Mouse (Mus musculus): ENCODE results near the gene Ptprb. TPM values are rescaled to one million over a fixed set of nuclear protein-coding genes. Genes with fewer than 3 reads are reported as not detected.

Ptprb gene
- polyA plus RNA-seq, 1 experiment from 2014 or later = 1.8 TPM

GRCm38 (mm10) chr10:116397973-116398372 is 122.7 kb downstream of the Ptprb start:
- Histone ChIP-seq H3K27ac (replicated peaks; ENCODE audit: low read depth, low read length) (no peak overlapping the region), H3K4me1 (ENCODE audit: control insufficient read depth, insufficient read depth, low read length) (no peaks in the 10 kb centered on the region), H3K4me3 (ENCODE audit: low read depth, low read length) (no peak overlapping the region), H3K9ac (replicated peaks; ENCODE audit: low read length) (no peak overlapping the region), H3K36me3 (replicated peaks; ENCODE audit: control insufficient read depth, insufficient read depth, low read depth, low read length) (no peaks in the 10 kb centered on the region), H3K4me2 (ENCODE audit: low read depth, low read length) (peak overlapping the region; percentile 16; the same call in 1 of the 2 replicates), H3K9me3 (replicated peaks; ENCODE audit: control insufficient read depth, low read length) (no peaks in the 10 kb centered on the region), H3K27me3 (ENCODE audit: control insufficient read depth, insufficient read depth, low read length) (no peaks in the 10 kb centered on the region)
- ATAC-seq (replicated peaks; ENCODE audit: insufficient number of reproducible peaks, low FRiP score, low TSS enrichment, low read depth) (no peak), DNase-seq (ENCODE audit: low spot score) (no peak)
- 62% methylated on average over 12 of the region's 12 CpGs for WGBS

GRCm38 (mm10) chr10:116402742-116403425 is 127.6 kb downstream of the Ptprb start:
- H3K4me1 ChIP-seq (ENCODE audit: control insufficient read depth, insufficient read depth, low read length) = no peaks in the 10 kb centered on the region
- no peak for ATAC-seq (replicated peaks; ENCODE audit: insufficient number of reproducible peaks, low FRiP score, low TSS enrichment, low read depth)
- 88% methylated on average over 6 of the region's 6 CpGs for WGBS
- H3K9me3 ChIP-seq (replicated peaks; ENCODE audit: control insufficient read depth, low read length) = no peaks in the 10 kb centered on the region
- H3K4me3 ChIP-seq (ENCODE audit: low read depth, low read length) = no peak overlapping the region
- DNase-seq (ENCODE audit: low spot score) = no peak
- no peak overlapping the region for H3K4me2 ChIP-seq (ENCODE audit: low read depth, low read length)
- no peak overlapping the region for H3K27ac ChIP-seq (replicated peaks; ENCODE audit: low read depth, low read length)
- no peaks in the 10 kb centered on the region for H3K27me3 ChIP-seq (ENCODE audit: control insufficient read depth, insufficient read depth, low read length)
- no peak overlapping the region for H3K9ac ChIP-seq (replicated peaks; ENCODE audit: low read length)
- H3K36me3 ChIP-seq (replicated peaks; ENCODE audit: control insufficient read depth, insufficient read depth, low read depth, low read length) = no peaks in the 10 kb centered on the region

- no peak for ATAC-seq (replicated peaks; ENCODE audit: insufficient number of reproducible peaks, low FRiP score, low TSS enrichment, low read depth)
These were observed 128.4 kb downstream of the Ptprb start for GRCm38 (mm10) chr10:116403679-116404078.

GRCm38 (mm10) chr10:116405011-116405410 is 129.7 kb downstream of the Ptprb start:
- H3K27ac ChIP-seq (replicated peaks; ENCODE audit: low read depth, low read length) = no peak overlapping the region
- H3K4me3 ChIP-seq (ENCODE audit: low read depth, low read length) = no peak overlapping the region
- H3K36me3 ChIP-seq (replicated peaks; ENCODE audit: control insufficient read depth, insufficient read depth, low read depth, low read length) = no peaks in the 10 kb centered on the region
- no peaks in the 10 kb centered on the region for H3K27me3 ChIP-seq (ENCODE audit: control insufficient read depth, insufficient read depth, low read length)
- no peak overlapping the region for H3K9ac ChIP-seq (replicated peaks; ENCODE audit: low read length)
- ATAC-seq (replicated peaks; ENCODE audit: insufficient number of reproducible peaks, low FRiP score, low TSS enrichment, low read depth) (no peak), DNase-seq (ENCODE audit: low spot score) (no peak)
- no peak overlapping the region for H3K4me2 ChIP-seq (ENCODE audit: low read depth, low read length)
- H3K9me3 ChIP-seq (replicated peaks; ENCODE audit: control insufficient read depth, low read length) = no peaks in the 10 kb centered on the region
- H3K4me1 ChIP-seq (ENCODE audit: control insufficient read depth, insufficient read depth, low read length) = no peaks in the 10 kb centered on the region
- WGBS = 94% methylated on average over 6 of the region's 6 CpGs

More at GRCm38 (mm10) chr10:116403679-116404078, 128.4 kb downstream of the Ptprb start:
- Histone ChIP-seq H3K4me3 (ENCODE audit: low read depth, low read length) (no peak overlapping the region), H3K27me3 (ENCODE audit: control insufficient read depth, insufficient read depth, low read length) (no peaks in the 10 kb centered on the region), H3K4me1 (ENCODE audit: control insufficient read depth, insufficient read depth, low read length) (no peaks in the 10 kb centered on the region), H3K36me3 (replicated peaks; ENCODE audit: control insufficient read depth, insufficient read depth, low read depth, low read length) (no peaks in the 10 kb centered on the region), H3K9me3 (replicated peaks; ENCODE audit: control insufficient read depth, low read length) (no peaks in the 10 kb centered on the region), H3K4me2 (ENCODE audit: low read depth, low read length) (no peak overlapping the region), H3K9ac (replicated peaks; ENCODE audit: low read length) (no peak overlapping the region), H3K27ac (replicated peaks; ENCODE audit: low read depth, low read length) (no peak overlapping the region)
- DNase-seq (ENCODE audit: low spot score) = no peak
- whole genome bisulfite sequencing = 78% methylated on average over 4 of the region's 4 CpGs

GRCm38 (mm10) chr10:116407684-116408359 is 132.5 kb downstream of the Ptprb start:
- Histone ChIP-seq H3K9ac (replicated peaks; ENCODE audit: low read length) (no peak overlapping the region), H3K36me3 (replicated peaks; ENCODE audit: control insufficient read depth, insufficient read depth, low read depth, low read length) (no peaks in the 10 kb centered on the region), H3K27ac (replicated peaks; ENCODE audit: low read depth, low read length) (no peak overlapping the region), H3K4me1 (ENCODE audit: control insufficient read depth, insufficient read depth, low read length) (no peaks in the 10 kb centered on the region), H3K9me3 (replicated peaks; ENCODE audit: control insufficient read depth, low read length) (no peaks in the 10 kb centered on the region), H3K27me3 (ENCODE audit: control insufficient read depth, insufficient read depth, low read length) (no peaks in the 10 kb centered on the region), H3K4me3 (ENCODE audit: low read depth, low read length) (no peak overlapping the region), H3K4me2 (ENCODE audit: low read depth, low read length) (no peak overlapping the region)
- ATAC-seq (replicated peaks; ENCODE audit: insufficient number of reproducible peaks, low FRiP score, low TSS enrichment, low read depth) = no peak
- WGBS = 45% methylated on average over 19 of the region's 19 CpGs
- DNase-seq (ENCODE audit: low spot score) = no peak

- Histone ChIP-seq H3K9me3 (replicated peaks; ENCODE audit: control insufficient read depth, low read length) (no peaks in the 10 kb centered on the region), H3K4me2 (ENCODE audit: low read depth, low read length) (no peak overlapping the region), H3K27me3 (ENCODE audit: control insufficient read depth, insufficient read depth, low read length) (no peaks in the 10 kb centered on the region), H3K4me1 (ENCODE audit: control insufficient read depth, insufficient read depth, low read length) (no peaks in the 10 kb centered on the region), H3K36me3 (replicated peaks; ENCODE audit: control insufficient read depth, insufficient read depth, low read depth, low read length) (no peaks in the 10 kb centered on the region), H3K9ac (replicated peaks; ENCODE audit: low read length) (no peak overlapping the region), H3K27ac (replicated peaks; ENCODE audit: low read depth, low read length) (no peak overlapping the region), H3K4me3 (ENCODE audit: low read depth, low read length) (no peak overlapping the region)
- ATAC-seq (replicated peaks; ENCODE audit: insufficient number of reproducible peaks, low FRiP score, low TSS enrichment, low read depth) (no peak), DNase-seq (ENCODE audit: low spot score) (no peak)
- WGBS = 43% methylated on average over 9 of the region's 9 CpGs
These were observed 135.5 kb downstream of the Ptprb start for GRCm38 (mm10) chr10:116410826-116411225.

- DNase-seq (ENCODE audit: low spot score) = no peak
- Histone ChIP-seq H3K27me3 (ENCODE audit: control insufficient read depth, insufficient read depth, low read length) (no peaks in the 10 kb centered on the region), H3K9me3 (replicated peaks; ENCODE audit: control insufficient read depth, low read length) (no peaks in the 10 kb centered on the region), H3K9ac (replicated peaks; ENCODE audit: low read length) (no peak overlapping the region), H3K4me3 (ENCODE audit: low read depth, low read length) (no peak overlapping the region), H3K36me3 (replicated peaks; ENCODE audit: control insufficient read depth, insufficient read depth, low read depth, low read length) (no peaks in the 10 kb centered on the region), H3K4me1 (ENCODE audit: control insufficient read depth, insufficient read depth, low read length) (no peaks in the 10 kb centered on the region), H3K27ac (replicated peaks; ENCODE audit: low read depth, low read length) (no peak overlapping the region), H3K4me2 (ENCODE audit: low read depth, low read length) (no peak overlapping the region)
- ATAC-seq (replicated peaks; ENCODE audit: insufficient number of reproducible peaks, low FRiP score, low TSS enrichment, low read depth) = no peak
- 70% methylated on average over 6 of the region's 6 CpGs for WGBS
These were observed 140.8 kb downstream of the Ptprb start for GRCm38 (mm10) chr10:116416142-116416541.

GRCm38 (mm10) chr10:116416726-116417125 is 141.4 kb downstream of the Ptprb start:
- no peaks in the 10 kb centered on the region for H3K27me3 ChIP-seq (ENCODE audit: control insufficient read depth, insufficient read depth, low read length)
- no peak overlapping the region for H3K4me3 ChIP-seq (ENCODE audit: low read depth, low read length)
- no peaks in the 10 kb centered on the region for H3K4me1 ChIP-seq (ENCODE audit: control insufficient read depth, insufficient read depth, low read length)
- no peak overlapping the region for H3K4me2 ChIP-seq (ENCODE audit: low read depth, low read length)
- WGBS = 89% methylated on average over 5 of the region's 5 CpGs
- H3K36me3 ChIP-seq (replicated peaks; ENCODE audit: control insufficient read depth, insufficient read depth, low read depth, low read length) = no peaks in the 10 kb centered on the region
- DNase-seq (ENCODE audit: low spot score) (no peak), ATAC-seq (replicated peaks; ENCODE audit: insufficient number of reproducible peaks, low FRiP score, low TSS enrichment, low read depth) (no peak)
- no peak overlapping the region for H3K9ac ChIP-seq (replicated peaks; ENCODE audit: low read length)
- H3K27ac ChIP-seq (replicated peaks; ENCODE audit: low read depth, low read length) = no peak overlapping the region
- no peaks in the 10 kb centered on the region for H3K9me3 ChIP-seq (replicated peaks; ENCODE audit: control insufficient read depth, low read length)

Measured in embryonic facial prominence, embryonic 11.5 days (tissue).